Mouse (Mus musculus) small intestine, adult 10 weeks (tissue): ENCODE results near the gene Eqtn. TPM values are rescaled to one million over a fixed set of nuclear protein-coding genes. Genes with fewer than 3 reads are reported as not detected.

Experiments used
- polyA plus RNA-seq: library from polyadenylated mRNA; stranded (reverse); fragments of 350-450 nt; fragmentation: Illumina TruSeq; extraction: RNeasy Lipid Tissue Mini Kit (QIAGEN cat#74804); gene quantifications from one replicate; pipeline ENCODE4 v1.2.3, GENCODE M21; 2014; ENCODE audit warnings: low replicate concordance

Gene Eqtn
- polyA plus RNA-seq = 0.89 TPM

DNA sequence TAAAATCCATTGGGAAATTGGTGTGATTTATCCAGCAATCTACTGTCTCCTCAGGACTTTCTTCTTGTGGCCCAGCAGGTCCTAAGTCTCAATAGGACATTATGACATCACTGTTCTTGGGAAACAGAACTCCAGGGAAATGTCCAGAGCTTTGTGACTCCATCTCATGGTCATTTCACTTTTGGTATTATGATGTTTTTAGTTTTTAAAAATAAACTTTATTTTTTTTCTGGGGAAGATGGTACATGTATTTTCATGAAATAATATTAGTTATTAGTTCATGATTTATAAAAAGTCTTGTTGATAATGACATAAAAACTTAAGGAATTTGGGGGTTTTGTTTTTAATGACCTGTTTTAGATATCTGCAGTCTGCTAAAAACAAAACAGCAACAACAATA is at the start of gene Eqtn:
TSS of gene Eqtn (minus strand) at position 101 of the 400 bp plus-strand sequence.

Other genes starting within 250 kb of the Eqtn start
- 7.1 TPM for gene Tek, start 189.6 kb downstream of the Eqtn start, polyA plus RNA-seq
- gene Mysm1, start 50.3 kb upstream of the Eqtn start, polyA plus RNA-seq = 30.4 TPM
- gene Jun, start 123.4 kb upstream of the Eqtn start, polyA plus RNA-seq = 23.5 TPM